Mouse (Mus musculus) cortical plate, adult 2 months (tissue): ENCODE measurements around the gene Gpr150.

ENCODE experiments used
- CTCF ChIP-seq: fragments of 200-500 bp; IDR thresholded peaks from 2 replicates; pipeline ENCODE4 v1.5.1; 2011; ENCODE audit warnings: mild to moderate bottlenecking, control low read depth, low read length; ENCODE audit not compliant: insufficient read depth; ENCODE audit errors: extremely low read depth
- POLR2A ChIP-seq: fragments of 200-500 bp; IDR thresholded peaks from 2 replicates; pipeline ENCODE4 v1.6.1; 2011; ENCODE audit warnings: mild to moderate bottlenecking, low read length, control low read depth; ENCODE audit not compliant: insufficient read depth; ENCODE audit errors: extremely low read depth

DNA sequence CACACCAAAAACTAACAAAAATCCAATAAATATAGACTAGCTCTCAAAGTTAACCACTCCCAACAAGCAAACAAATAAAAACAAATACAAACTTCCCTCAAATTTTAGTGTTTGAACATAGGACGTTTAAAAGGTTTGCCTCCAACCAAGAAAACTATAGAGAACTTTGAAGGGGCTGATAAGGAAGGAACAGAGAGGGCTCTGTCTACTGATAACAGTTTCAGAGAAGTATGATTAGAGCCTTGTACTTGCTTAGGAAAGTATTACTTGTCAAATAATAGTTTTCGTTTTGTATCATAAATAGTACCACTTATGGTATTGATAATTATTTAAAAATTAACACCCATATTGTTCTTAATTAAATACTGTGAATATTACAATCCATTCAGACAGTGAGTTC lies 42.3 kb downstream of the Gpr150 start:
- TF ChIP-seq POLR2A (no peak), CTCF (no peak)
